Comparison of ENCODE assay signal across 10 mouse cellular contexts in the genomic region with DNA sequence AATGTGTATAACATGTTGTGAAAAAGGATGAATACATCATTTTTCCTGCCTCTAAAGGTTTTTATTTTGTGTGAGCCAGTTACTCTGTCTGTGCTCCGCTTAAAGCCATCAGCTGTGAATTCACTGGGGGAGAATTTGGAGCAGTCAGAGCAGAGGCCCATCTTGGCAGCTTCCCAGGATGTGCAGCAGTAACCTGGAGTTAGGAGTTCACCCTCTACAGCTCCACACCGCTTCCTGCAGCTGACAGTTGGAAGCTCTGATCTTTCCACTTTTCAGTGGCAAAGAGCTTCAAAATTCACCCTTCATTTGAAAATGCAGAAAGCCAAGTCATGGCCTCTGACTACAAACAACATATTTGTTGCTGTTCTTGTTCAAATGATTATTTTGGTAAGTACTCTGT.
A peak's percentile ranks its signal among the peaks of the same experiment; 100 is the strongest.
DNase-seq lines count a peak whose midpoint lies in the region; ATAC-seq lines count a peak whose summit lies in the region.
"Had no signal": no experiment of that assay in that cellular context is flagged by ENCODE, and none has a peak within 500 bp of the region (broad histone marks: within the 10 kb centered on the region; RNA-seq: fewer than 3 reads in every experiment).

No protein-coding gene starts in this region.

- H3K27me3 ChIP-seq in kidney, embryonic 14.5 days (ENCODE audit: control insufficient read depth, insufficient read depth, low read length) = no peaks in the 10 kb centered on the region
- H3K27me3 ChIP-seq in hindbrain, embryonic 11.5 days (ENCODE audit: control insufficient read depth, insufficient read depth, low read length) = no peaks in the 10 kb centered on the region
- H3K27me3 ChIP-seq: neural tube, embryonic 12.5 days had no signal

- no peak overlapping the region for H3K4me2 ChIP-seq in kidney, embryonic 14.5 days (replicated peaks; ENCODE audit: low read depth, low read length)
- no peak overlapping the region for H3K4me2 ChIP-seq in hindbrain, embryonic 11.5 days (replicated peaks; ENCODE audit: low read depth, low read length)
- H3K4me2 ChIP-seq: neural tube, embryonic 12.5 days had no signal

- WGBS in kidney, embryonic 14.5 days = 58% methylated on average over 2 of the region's 2 CpGs
- WGBS in hindbrain, embryonic 11.5 days = 77% methylated on average over 2 of the region's 2 CpGs

- no peak for ATAC-seq in kidney, embryonic 14.5 days (ENCODE audit: low FRiP score, low TSS enrichment)
- no peak for ATAC-seq in hindbrain, embryonic 11.5 days (ENCODE audit: low FRiP score)

- H3K36me3 ChIP-seq in kidney, embryonic 14.5 days (ENCODE audit: control insufficient read depth, insufficient read depth, low read length) = no peaks in the 10 kb centered on the region
- no peaks in the 10 kb centered on the region for H3K36me3 ChIP-seq in hindbrain, embryonic 11.5 days (ENCODE audit: control insufficient read depth, insufficient read depth, low read length)
- H3K36me3 ChIP-seq: neural tube, embryonic 12.5 days had no signal

- DNase-seq in kidney, adult 18-20 months = peak; percentile 36
- peak; percentile 57 for DNase-seq in adrenal gland, postnatal 14 days
- DNase-seq in gastrocnemius, postnatal 10 days = peak; percentile 64
- DNase-seq in kidney, postnatal 25 days = peak; percentile 72 to 78
- no peak for DNase-seq in left cerebral cortex, adult 18-20 months (ENCODE audit: low spot score in 2 of 2)
- no peak for DNase-seq in hindbrain, embryonic 11.5 days (ENCODE audit: low spot score)
- DNase-seq in embryo, embryonic 10 days (ENCODE audit: low spot score) = no peak

- H3K4me1 ChIP-seq in kidney, embryonic 14.5 days (ENCODE audit: control insufficient read depth, insufficient read depth, low read length) = no peaks in the 10 kb centered on the region
- no peaks in the 10 kb centered on the region for H3K4me1 ChIP-seq in hindbrain, embryonic 11.5 days (replicated peaks; ENCODE audit: control insufficient read depth, insufficient read depth, low read length)
- H3K4me1 ChIP-seq: neural tube, embryonic 12.5 days had no signal

- no peak overlapping the region for H3K27ac ChIP-seq in kidney, embryonic 14.5 days (ENCODE audit: low read depth, low read length)
- no peak overlapping the region for H3K27ac ChIP-seq in hindbrain, embryonic 11.5 days (ENCODE audit: low read depth, low read length)
- H3K27ac ChIP-seq: neural tube, embryonic 12.5 days had no signal

- no peak overlapping the region for H3K4me3 ChIP-seq in kidney, embryonic 14.5 days (ENCODE audit: low read length)
- H3K4me3 ChIP-seq in hindbrain, embryonic 11.5 days (ENCODE audit: low read depth, low read length) = no peak overlapping the region
- H3K4me3 ChIP-seq: neural tube, embryonic 12.5 days had no signal

- no peak overlapping the region for H3K9ac ChIP-seq in kidney, embryonic 14.5 days (ENCODE audit: low read depth, low read length)
- H3K9ac ChIP-seq in hindbrain, embryonic 11.5 days (ENCODE audit: low read depth, low read length) = no peak overlapping the region
- H3K9ac ChIP-seq: neural tube, embryonic 12.5 days had no signal

- no peaks in the 10 kb centered on the region for H3K9me3 ChIP-seq in kidney, embryonic 14.5 days (ENCODE audit: control insufficient read depth, low read length)
- H3K9me3 ChIP-seq in hindbrain, embryonic 11.5 days (ENCODE audit: control insufficient read depth, low read length) = no peaks in the 10 kb centered on the region
- H3K9me3 ChIP-seq: G1E; neural tube, embryonic 12.5 days had no signal

Comparison
In these comparisons a context has a peak if more than half of its experiments do, and no peak if none do; other contexts are left out.
1. DNase-seq: peak in kidney, adult 18-20 months (single experiment), adrenal gland, postnatal 14 days (single experiment), gastrocnemius, postnatal 10 days (single experiment) and kidney, postnatal 25 days (2 of 2); none in left cerebral cortex, adult 18-20 months (0 of 2), hindbrain, embryonic 11.5 days (single experiment) and embryo, embryonic 10 days (single experiment).